Mouse (Mus musculus): ENCODE data around the gene Pitx2. TPM values are rescaled to one million over a fixed set of nuclear protein-coding genes. Genes with fewer than 3 reads are reported as not detected.
A peak's percentile ranks its signal among the peaks of the same experiment; 100 is the strongest.

Gene Pitx2
- polyA plus RNA-seq, 1 experiment from 2014 or later, result 16.1 TPM

GRCm38 (mm10) chr3:129223964-129224805 lies 24.5 kb downstream of the Pitx2 start:
- under 1% methylated on average over 26 of the region's 26 CpGs for WGBS
- DNase-seq (ENCODE audit: low spot score), result peak; percentile 54
- Histone ChIP-seq H3K4me2 (ENCODE audit: low read depth) (no peak overlapping the region), H3K4me3 (ENCODE audit: low read depth, low read length) (no peak overlapping the region), H3K27ac (ENCODE audit: low read depth, low read length) (no peak overlapping the region), H3K27me3 (ENCODE audit: control insufficient read depth, insufficient read depth, low read length) (peaks cover 90% of the 10 kb centered on the region), H3K9me3 (ENCODE audit: control insufficient read depth, low read length) (no peaks in the 10 kb centered on the region), H3K36me3 (ENCODE audit: control insufficient read depth, insufficient read depth, low read length) (no peaks in the 10 kb centered on the region), H3K4me1 (ENCODE audit: control insufficient read depth, insufficient read depth, low read length) (no peaks in the 10 kb centered on the region), H3K9ac (ENCODE audit: low read length) (no peak overlapping the region)
- no peak for ATAC-seq (ENCODE audit: insufficient read depth, low FRiP score, low TSS enrichment)

- Histone ChIP-seq H3K9ac (ENCODE audit: low read length) (no peak overlapping the region), H3K4me2 (ENCODE audit: low read depth) (no peak overlapping the region), H3K4me3 (ENCODE audit: low read depth, low read length) (no peak overlapping the region), H3K36me3 (ENCODE audit: control insufficient read depth, insufficient read depth, low read length) (no peaks in the 10 kb centered on the region), H3K4me1 (ENCODE audit: control insufficient read depth, insufficient read depth, low read length) (no peaks in the 10 kb centered on the region), H3K9me3 (ENCODE audit: control insufficient read depth, low read length) (no peaks in the 10 kb centered on the region), H3K27me3 (ENCODE audit: control insufficient read depth, insufficient read depth, low read length) (peaks cover 84% of the 10 kb centered on the region), H3K27ac (ENCODE audit: low read depth, low read length) (no peak overlapping the region)
- no peak for ATAC-seq (ENCODE audit: insufficient read depth, low FRiP score, low TSS enrichment)
- 1% methylated on average over 40 of the region's 40 CpGs for WGBS
- no peak for DNase-seq (ENCODE audit: low spot score)
Observed at GRCm38 (mm10) chr3:129224806-129225576, 25.3 kb downstream of the Pitx2 start.

GRCm38 (mm10) chr3:129225577-129226289 lies 26.1 kb downstream of the Pitx2 start:
- H3K9ac ChIP-seq (ENCODE audit: low read length), result no peak overlapping the region
- 2% methylated on average over 13 of the region's 13 CpGs for WGBS
- H3K4me1 ChIP-seq (ENCODE audit: control insufficient read depth, insufficient read depth, low read length), result no peaks in the 10 kb centered on the region
- no peak for ATAC-seq (ENCODE audit: insufficient read depth, low FRiP score, low TSS enrichment)
- no peak overlapping the region for H3K4me3 ChIP-seq (ENCODE audit: low read depth, low read length)
- H3K27ac ChIP-seq (ENCODE audit: low read depth, low read length), result no peak overlapping the region
- no peak for DNase-seq (ENCODE audit: low spot score)
- H3K4me2 ChIP-seq (ENCODE audit: low read depth), result no peak overlapping the region
- H3K9me3 ChIP-seq (ENCODE audit: control insufficient read depth, low read length), result no peaks in the 10 kb centered on the region
- H3K36me3 ChIP-seq (ENCODE audit: control insufficient read depth, insufficient read depth, low read length), result no peaks in the 10 kb centered on the region
- peaks cover 80% of the 10 kb centered on the region for H3K27me3 ChIP-seq (ENCODE audit: control insufficient read depth, insufficient read depth, low read length)

- Histone ChIP-seq H3K4me2 (ENCODE audit: low read depth) (no peak overlapping the region), H3K4me3 (ENCODE audit: low read depth, low read length) (no peak overlapping the region), H3K27ac (ENCODE audit: low read depth, low read length) (no peak overlapping the region), H3K4me1 (ENCODE audit: control insufficient read depth, insufficient read depth, low read length) (no peaks in the 10 kb centered on the region), H3K9me3 (ENCODE audit: control insufficient read depth, low read length) (no peaks in the 10 kb centered on the region), H3K27me3 (ENCODE audit: control insufficient read depth, insufficient read depth, low read length) (peaks cover 72% of the 10 kb centered on the region), H3K9ac (ENCODE audit: low read length) (no peak overlapping the region), H3K36me3 (ENCODE audit: control insufficient read depth, insufficient read depth, low read length) (no peaks in the 10 kb centered on the region)
- ATAC-seq (ENCODE audit: insufficient read depth, low FRiP score, low TSS enrichment) (no peak), DNase-seq (ENCODE audit: low spot score) (no peak)
- under 1% methylated on average over 6 of the region's 6 CpGs for WGBS
Observed at GRCm38 (mm10) chr3:129226681-129227080, 27.0 kb downstream of the Pitx2 start.

GRCm38 (mm10) chr3:129227331-129227730 lies 27.7 kb downstream of the Pitx2 start:
- no peaks in the 10 kb centered on the region for H3K4me1 ChIP-seq (ENCODE audit: control insufficient read depth, insufficient read depth, low read length)
- H3K27ac ChIP-seq (ENCODE audit: low read depth, low read length), result no peak overlapping the region
- no peak overlapping the region for H3K4me2 ChIP-seq (ENCODE audit: low read depth)
- H3K27me3 ChIP-seq (ENCODE audit: control insufficient read depth, insufficient read depth, low read length), result peaks cover 65% of the 10 kb centered on the region
- WGBS, result 3% methylated on average over 5 of the region's 5 CpGs
- ATAC-seq (ENCODE audit: insufficient read depth, low FRiP score, low TSS enrichment), result no peak
- H3K9me3 ChIP-seq (ENCODE audit: control insufficient read depth, low read length), result no peaks in the 10 kb centered on the region
- no peak for DNase-seq (ENCODE audit: low spot score)
- no peaks in the 10 kb centered on the region for H3K36me3 ChIP-seq (ENCODE audit: control insufficient read depth, insufficient read depth, low read length)
- H3K9ac ChIP-seq (ENCODE audit: low read length), result no peak overlapping the region
- H3K4me3 ChIP-seq (ENCODE audit: low read depth, low read length), result no peak overlapping the region

GRCm38 (mm10) chr3:129238010-129238409 lies 38.3 kb downstream of the Pitx2 start:
- DNase-seq (ENCODE audit: low spot score) (no peak), ATAC-seq (ENCODE audit: insufficient read depth, low FRiP score, low TSS enrichment) (no peak)
- no peaks in the 10 kb centered on the region for H3K27me3 ChIP-seq (ENCODE audit: control insufficient read depth, insufficient read depth, low read length)
- no peaks in the 10 kb centered on the region for H3K4me1 ChIP-seq (ENCODE audit: control insufficient read depth, insufficient read depth, low read length)
- H3K4me3 ChIP-seq (ENCODE audit: low read depth, low read length), result no peak overlapping the region
- no peak overlapping the region for H3K4me2 ChIP-seq (ENCODE audit: low read depth)
- H3K27ac ChIP-seq (ENCODE audit: low read depth, low read length), result no peak overlapping the region
- no peak overlapping the region for H3K9ac ChIP-seq (ENCODE audit: low read length)
- H3K36me3 ChIP-seq (ENCODE audit: control insufficient read depth, insufficient read depth, low read length), result no peaks in the 10 kb centered on the region
- WGBS, result 90% methylated on average over 1 of the region's 1 CpGs
- no peaks in the 10 kb centered on the region for H3K9me3 ChIP-seq (ENCODE audit: control insufficient read depth, low read length)

GRCm38 (mm10) chr3:129238664-129239258 lies 39.1 kb downstream of the Pitx2 start:
- ATAC-seq (ENCODE audit: insufficient read depth, low FRiP score, low TSS enrichment), result no peak
- Histone ChIP-seq H3K4me3 (ENCODE audit: low read depth, low read length) (no peak overlapping the region), H3K36me3 (ENCODE audit: control insufficient read depth, insufficient read depth, low read length) (no peaks in the 10 kb centered on the region), H3K27ac (ENCODE audit: low read depth, low read length) (no peak overlapping the region), H3K27me3 (ENCODE audit: control insufficient read depth, insufficient read depth, low read length) (no peaks in the 10 kb centered on the region), H3K4me1 (ENCODE audit: control insufficient read depth, insufficient read depth, low read length) (no peaks in the 10 kb centered on the region), H3K4me2 (ENCODE audit: low read depth) (no peak overlapping the region), H3K9me3 (ENCODE audit: control insufficient read depth, low read length) (no peaks in the 10 kb centered on the region), H3K9ac (ENCODE audit: low read length) (no peak overlapping the region)
- 28% methylated on average over 13 of the region's 13 CpGs for WGBS
- peak; percentile 11 for DNase-seq (ENCODE audit: low spot score)

GRCm38 (mm10) chr3:129250997-129251396 lies 51.3 kb downstream of the Pitx2 start:
- no peak overlapping the region for H3K4me2 ChIP-seq (ENCODE audit: low read depth)

More at GRCm38 (mm10) chr3:129250997-129251396, 51.3 kb downstream of the Pitx2 start:
- Histone ChIP-seq H3K4me3 (ENCODE audit: low read depth, low read length) (no peak overlapping the region), H3K36me3 (ENCODE audit: control insufficient read depth, insufficient read depth, low read length) (no peaks in the 10 kb centered on the region), H3K4me1 (ENCODE audit: control insufficient read depth, insufficient read depth, low read length) (no peaks in the 10 kb centered on the region), H3K9ac (ENCODE audit: low read length) (no peak overlapping the region), H3K9me3 (ENCODE audit: control insufficient read depth, low read length) (no peaks in the 10 kb centered on the region), H3K27me3 (ENCODE audit: control insufficient read depth, insufficient read depth, low read length) (no peaks in the 10 kb centered on the region), H3K27ac (ENCODE audit: low read depth, low read length) (no peak overlapping the region)
- DNase-seq (ENCODE audit: low spot score) (no peak), ATAC-seq (ENCODE audit: insufficient read depth, low FRiP score, low TSS enrichment) (no peak)
- WGBS, result 91% methylated on average over 9 of the region's 9 CpGs
